In genomic region chr5:38158947-38159633, GRCm38 (mm10) we compare ENCODE assay signal across 8 mouse cellular contexts. TPM values are rescaled to one million over a fixed set of nuclear protein-coding genes. Genes with fewer than 3 reads are reported as not detected.
DNase-seq lines count a peak whose midpoint lies in the region; ATAC-seq lines count a peak whose summit lies in the region.

No protein-coding gene starts in this region.

- H3K4me1 ChIP-seq in megakaryocyte, embryonic 14.5 days, result peaks cover 17% of the 10 kb centered on the region
- peaks cover 19% of the 10 kb centered on the region for H3K4me1 ChIP-seq in embryonic facial prominence, embryonic 12.5 days
- H3K4me1 ChIP-seq in kidney, embryonic 16.5 days (ENCODE audit: insufficient read depth, low read length), result peaks cover 6% of the 10 kb centered on the region
- H3K4me1 ChIP-seq in liver, embryonic 12.5 days, result no peaks in the 10 kb centered on the region
- H3K4me1 ChIP-seq in neural tube, embryonic 13.5 days (replicated peaks), result peaks cover 49% of the 10 kb centered on the region

- H3K36me3 ChIP-seq in megakaryocyte, embryonic 14.5 days (replicated peaks; ENCODE audit: low read length), result no peaks in the 10 kb centered on the region
- peaks cover 32% of the 10 kb centered on the region for H3K36me3 ChIP-seq in embryonic facial prominence, embryonic 12.5 days
- H3K36me3 ChIP-seq in kidney, embryonic 16.5 days (ENCODE audit: insufficient read depth, low read length), result peaks cover 13% of the 10 kb centered on the region
- no peaks in the 10 kb centered on the region for H3K36me3 ChIP-seq in liver, embryonic 12.5 days
- peaks cover 35% of the 10 kb centered on the region for H3K36me3 ChIP-seq in neural tube, embryonic 13.5 days

- no peak for ATAC-seq in megakaryocyte, adult 5-6 weeks (ENCODE audit: poor library complexity, severe bottlenecking)
- peak; percentile 57 for ATAC-seq in embryonic facial prominence, embryonic 12.5 days (ENCODE audit: insufficient number of reproducible peaks, insufficient read depth, low FRiP score, low TSS enrichment)
- ATAC-seq in kidney, embryonic 16.5 days (ENCODE audit: low FRiP score, low TSS enrichment), result peak; percentile 62
- ATAC-seq in liver, embryonic 12.5 days, result no peak
- ATAC-seq in neural tube, embryonic 13.5 days (ENCODE audit: low read depth), result peak; percentile 86

- peak overlapping the region; percentile 73 for H3K4me2 ChIP-seq in embryonic facial prominence, embryonic 12.5 days (replicated peaks)
- peak overlapping the region; percentile 93 for H3K4me2 ChIP-seq in kidney, embryonic 16.5 days (replicated peaks; ENCODE audit: low read depth, low read length)
- H3K4me2 ChIP-seq in liver, embryonic 12.5 days, result peak overlapping the region; percentile 63
- peak overlapping the region; percentile 84 for H3K4me2 ChIP-seq in neural tube, embryonic 13.5 days

- H3K4me3 ChIP-seq in megakaryocyte, embryonic 14.5 days (replicated peaks), result peak overlapping the region; percentile 86
- H3K4me3 ChIP-seq in embryonic facial prominence, embryonic 12.5 days, result peak overlapping the region; percentile 88
- peak overlapping the region; percentile 74 for H3K4me3 ChIP-seq in kidney, embryonic 16.5 days (ENCODE audit: low read length)
- H3K4me3 ChIP-seq in liver, embryonic 12.5 days, result peak overlapping the region; percentile 50
- peak overlapping the region; percentile 91 for H3K4me3 ChIP-seq in neural tube, embryonic 13.5 days

- peak overlapping the region; percentile 92 for H3K9ac ChIP-seq in embryonic facial prominence, embryonic 12.5 days
- H3K9ac ChIP-seq in kidney, embryonic 16.5 days (replicated peaks; ENCODE audit: low read length), result peak overlapping the region; percentile 77
- no peak overlapping the region; the same call in 1 of the 2 replicates for H3K9ac ChIP-seq in liver, embryonic 12.5 days
- H3K9ac ChIP-seq in neural tube, embryonic 13.5 days, result peak overlapping the region; percentile 100

- peaks cover 8% of the 10 kb centered on the region for H3K9me3 ChIP-seq in megakaryocyte, embryonic 14.5 days
- H3K9me3 ChIP-seq in embryonic facial prominence, embryonic 12.5 days, result no peaks in the 10 kb centered on the region
- H3K9me3 ChIP-seq in kidney, embryonic 16.5 days (ENCODE audit: low read length), result no peaks in the 10 kb centered on the region
- no peaks in the 10 kb centered on the region for H3K9me3 ChIP-seq in liver, embryonic 12.5 days (replicated peaks)
- H3K9me3 ChIP-seq in neural tube, embryonic 13.5 days, result no peaks in the 10 kb centered on the region

- DNase-seq in heart, adult 9 months (ENCODE audit: low spot score in 2 of 2), result peak; percentile 53 to 65
- peak; percentile 60 for DNase-seq in thymus, postnatal 25 days

- 1% methylated on average over 79 of the region's 79 CpGs for WGBS in embryonic facial prominence, embryonic 12.5 days
- WGBS in kidney, embryonic 16.5 days, result under 1% methylated on average over 77 of the region's 79 CpGs
- WGBS in liver, embryonic 12.5 days (ENCODE audit: insufficient replicate concordance), result 1% methylated on average over 77 of the region's 79 CpGs
- under 1% methylated on average over 79 of the region's 79 CpGs for WGBS in neural tube, embryonic 13.5 days

- H3K27me3 ChIP-seq in megakaryocyte, embryonic 14.5 days (replicated peaks), result peaks cover 82% of the 10 kb centered on the region
- H3K27me3 ChIP-seq in embryonic facial prominence, embryonic 12.5 days, result peaks cover 20% of the 10 kb centered on the region
- peaks cover 19% of the 10 kb centered on the region for H3K27me3 ChIP-seq in kidney, embryonic 16.5 days (ENCODE audit: insufficient read depth, low read length)
- peaks cover 74% of the 10 kb centered on the region for H3K27me3 ChIP-seq in liver, embryonic 12.5 days (replicated peaks)
- H3K27me3 ChIP-seq in neural tube, embryonic 13.5 days, result no peaks in the 10 kb centered on the region; the same call in none of the 2 replicates

- peak overlapping the region; percentile 83 for H3K27ac ChIP-seq in embryonic facial prominence, embryonic 12.5 days
- H3K27ac ChIP-seq in kidney, embryonic 16.5 days (ENCODE audit: low read length), result no peak overlapping the region
- no peak overlapping the region for H3K27ac ChIP-seq in liver, embryonic 12.5 days
- H3K27ac ChIP-seq in neural tube, embryonic 13.5 days (replicated peaks), result peak overlapping the region; percentile 98

RNA-seq across cellular contexts. Expression of gene Nsg1, which starts 0.6 kb away (rescaled TPM):
- not detected in 2 replicates for polyA plus RNA-seq in megakaryocyte, embryonic 14.5 days (2012; ENCODE audit: insufficient read depth, low replicate concordance)
- 0.39 TPM in 1 of 2 replicates, not detected in the other for total RNA-seq in megakaryocyte, adult 5-6 weeks (2015)
- 1.2 TPM in 1 of 2 replicates, not detected in the other for total RNA-seq in megakaryocyte, adult 5-6 weeks (2017)
- 177 and 200 TPM in 2 replicates for polyA plus RNA-seq in embryonic facial prominence, embryonic 12.5 days (2016; fragmentation: Nextera tagmentation; extraction: Ambion mirVana)
- 67.7 and 69.7 TPM in 2 replicates for polyA plus RNA-seq in kidney, embryonic 16.5 days (2015; fragmentation: Nextera tagmentation; extraction: Ambion mirVana)
- 7.4 and 8.4 TPM in 2 replicates for polyA plus RNA-seq in liver, embryonic 12.5 days (2016; fragmentation: Nextera tagmentation; extraction: Ambion mirVana)
- polyA plus RNA-seq in neural tube, embryonic 13.5 days (2015; fragmentation: Nextera tagmentation; extraction: Ambion mirVana), result 976 and 984 TPM in 2 replicates

Comparison
In these comparisons a context has a peak if more than half of its experiments do, and no peak if none do; other contexts are left out.
1. ATAC-seq: peak in embryonic facial prominence, embryonic 12.5 days (single experiment), kidney, embryonic 16.5 days (single experiment) and neural tube, embryonic 13.5 days (single experiment); none in megakaryocyte, adult 5-6 weeks (single experiment) and liver, embryonic 12.5 days (single experiment).
2. H3K27ac ChIP-seq: peak in embryonic facial prominence, embryonic 12.5 days (single experiment) and neural tube, embryonic 13.5 days (single experiment); none in kidney, embryonic 16.5 days (single experiment) and liver, embryonic 12.5 days (single experiment).
3. Peak in every context shown above with its lines, with median percentiles within 50 percentile points of each other: H3K4me3 ChIP-seq and H3K4me2 ChIP-seq.